Mouse (Mus musculus): ENCODE measurements at regions not wholly inside any gene's neighbourhood (a gene's known extent, or its start where the extent isn't known, plus 50 kb on each side); places are given as distances from the start of the nearest gene placed in this dataset.

DNA sequence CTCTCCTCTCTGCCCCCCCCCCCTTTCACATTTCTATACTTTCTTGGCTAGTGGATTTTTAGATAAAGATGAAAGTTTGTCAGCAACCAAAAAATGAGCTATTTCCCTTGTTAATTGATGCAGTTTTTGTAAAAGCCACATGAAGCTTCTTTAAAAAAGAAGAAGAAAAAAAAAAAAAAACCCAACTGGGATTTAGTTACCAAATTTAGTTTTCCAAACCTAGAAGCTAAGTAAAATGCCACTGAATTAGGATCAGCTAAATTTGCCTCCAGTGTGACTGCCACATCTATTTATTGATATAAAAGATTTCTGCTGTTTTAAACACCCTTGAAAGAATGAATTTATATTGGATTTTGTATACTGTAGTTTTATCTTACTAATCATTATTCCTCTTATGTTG, 1381.5 kb downstream of the Defb40 start:
- DNase-seq = no peak

DNA sequence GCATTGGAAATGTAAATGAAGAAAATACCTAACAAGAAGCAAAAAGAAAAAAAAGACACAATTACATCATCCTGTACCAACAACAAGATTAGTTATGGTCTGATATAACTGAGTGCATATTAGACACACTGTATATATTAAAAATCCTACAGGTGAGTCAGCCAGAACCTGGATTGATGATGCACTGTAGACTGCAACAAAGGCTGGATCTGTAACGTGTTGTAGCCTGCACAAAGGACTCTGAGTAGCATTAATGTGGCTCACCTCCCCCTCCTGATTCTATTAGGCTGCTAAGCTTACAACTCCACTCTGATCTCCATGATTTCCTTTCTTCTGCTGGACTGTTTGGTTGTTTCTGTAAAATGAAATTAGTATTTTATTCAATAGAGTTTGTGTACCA, 1383.4 kb downstream of the Defb40 start:
- DNase-seq = no peak

DNA sequence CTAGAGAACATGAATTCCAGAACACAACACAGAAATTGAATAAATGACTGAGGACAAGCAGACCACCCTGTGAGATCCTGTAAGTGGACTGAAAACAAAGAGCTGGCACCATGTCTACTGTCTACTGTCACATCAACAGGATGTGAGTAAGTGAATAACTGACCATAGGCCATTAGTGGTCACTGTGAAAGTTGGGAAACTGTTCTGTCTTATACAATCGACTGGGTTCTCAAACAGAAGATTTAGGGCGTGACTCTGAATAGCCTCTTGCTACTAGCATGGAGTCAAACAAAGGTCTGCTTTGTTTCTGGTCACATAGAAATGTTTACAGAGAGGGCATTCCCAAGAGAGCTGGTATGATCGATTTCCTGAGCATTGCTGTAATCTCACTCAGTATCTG, 1387.9 kb downstream of the Defb40 start:
- no peak for DNase-seq

DNA sequence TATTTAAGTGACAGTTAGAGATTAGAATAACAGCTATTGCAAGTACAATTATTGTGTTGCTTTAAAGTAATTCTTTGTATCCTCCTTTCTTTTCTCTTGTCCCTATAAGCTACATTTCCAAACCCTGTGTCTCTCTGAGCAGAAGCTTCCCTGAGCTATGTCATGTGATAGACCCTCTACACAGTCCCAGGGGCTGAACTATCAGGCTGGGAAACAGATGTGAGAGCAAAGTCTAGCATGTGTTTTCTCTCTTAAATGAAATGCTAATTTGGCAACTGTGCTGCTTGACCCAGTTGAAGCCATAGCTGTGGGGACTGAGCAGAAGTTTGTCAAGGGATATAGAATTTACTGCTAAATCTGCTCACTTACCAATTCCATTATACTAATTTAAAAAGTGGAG, 1389.9 kb downstream of the Defb40 start:
- DNase-seq = no peak

DNA sequence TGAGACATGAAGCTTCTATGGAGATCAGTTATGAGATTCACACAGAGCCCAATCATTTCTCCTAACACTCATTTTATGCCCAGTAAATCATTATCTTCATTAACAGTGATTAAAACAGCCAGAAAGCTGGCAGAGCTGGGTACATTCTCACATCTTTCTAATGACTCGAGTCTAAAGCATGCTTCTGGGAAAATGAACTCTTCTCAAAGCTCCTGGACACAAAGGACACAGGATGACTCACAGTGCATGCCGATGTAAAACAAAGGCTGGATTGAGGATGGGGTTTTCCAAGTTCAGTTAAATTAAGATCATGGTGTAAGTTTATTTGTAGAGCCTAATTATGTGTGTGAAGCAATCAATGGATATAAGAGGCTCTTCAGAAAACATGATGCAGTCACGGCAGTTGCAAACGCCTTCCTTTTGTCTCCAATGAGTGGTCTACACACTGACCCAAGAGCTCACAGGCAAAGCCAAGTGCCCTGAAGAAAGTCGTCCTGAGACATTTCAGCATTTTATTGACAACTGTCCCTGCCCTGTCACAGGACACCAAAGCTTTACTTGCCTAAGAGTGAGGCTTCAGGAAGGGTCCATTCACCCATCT, 1390.7 kb downstream of the Defb40 start:
- DNase-seq = no peak

All from adrenal gland, postnatal 36 days (tissue).